Mouse (Mus musculus): Measurements from ENCODE around the gene Vps35l. TPM values are rescaled to one million over a fixed set of nuclear protein-coding genes. Genes with fewer than 3 reads are reported as not detected.

The Vps35l gene
- 95.4 and 106 TPM in 2 replicates for polyA plus RNA-seq (2011; ENCODE audit: insufficient read length, low read depth, missing spikeins)

- Histone ChIP-seq H3K27ac (ENCODE audit: insufficient read depth, low read length) (peak within 1 kb of the TSS; percentile 63; the same call in 1 of the 2 replicates), H3K4me3 (ENCODE audit: insufficient read depth, low read length) (peak within 1 kb of the TSS; percentile 97), H3K4me1 (ENCODE audit: control insufficient read depth, insufficient read depth, low read length) (no peaks in the 10 kb centered on the region; the same call in 1 of the 2 replicates)
- no peak for TF ChIP-seq POLR2A (IDR thresholded peaks at IDR 0.05; ENCODE audit: low read depth, low read length)
- peak; percentile 81; the same call in 1 of the 2 replicates for TF ChIP-seq CTCF (IDR thresholded peaks at IDR 0.05; ENCODE audit: borderline replicate concordance, insufficient read depth, low read length)
These were observed at the start of gene Vps35l for GRCm38 (mm10) chr7:118739975-118740531. Gene Vps35l, plus strand, starts transcription at chr7:118740226.

GRCm38 (mm10) chr7:118691287-118691686 is 48.7 kb upstream of the Vps35l start:
- Histone ChIP-seq H3K4me3 (ENCODE audit: insufficient read depth, low read length) (no peak overlapping the region), H3K4me1 (ENCODE audit: control insufficient read depth, insufficient read depth, low read length) (no peaks in the 10 kb centered on the region), H3K27ac (ENCODE audit: insufficient read depth, low read length) (no peak overlapping the region)
- TF ChIP-seq CTCF (IDR thresholded peaks at IDR 0.05; ENCODE audit: borderline replicate concordance, insufficient read depth, low read length) (no peak), POLR2A (IDR thresholded peaks at IDR 0.05; ENCODE audit: low read depth, low read length) (no peak)

GRCm38 (mm10) chr7:118696146-118696545 is 43.9 kb upstream of the Vps35l start:
- TF ChIP-seq CTCF (IDR thresholded peaks at IDR 0.05; ENCODE audit: borderline replicate concordance, insufficient read depth, low read length) (no peak), POLR2A (IDR thresholded peaks at IDR 0.05; ENCODE audit: low read depth, low read length) (no peak)
- H3K27ac ChIP-seq (ENCODE audit: insufficient read depth, low read length) = no peak overlapping the region

DNA sequence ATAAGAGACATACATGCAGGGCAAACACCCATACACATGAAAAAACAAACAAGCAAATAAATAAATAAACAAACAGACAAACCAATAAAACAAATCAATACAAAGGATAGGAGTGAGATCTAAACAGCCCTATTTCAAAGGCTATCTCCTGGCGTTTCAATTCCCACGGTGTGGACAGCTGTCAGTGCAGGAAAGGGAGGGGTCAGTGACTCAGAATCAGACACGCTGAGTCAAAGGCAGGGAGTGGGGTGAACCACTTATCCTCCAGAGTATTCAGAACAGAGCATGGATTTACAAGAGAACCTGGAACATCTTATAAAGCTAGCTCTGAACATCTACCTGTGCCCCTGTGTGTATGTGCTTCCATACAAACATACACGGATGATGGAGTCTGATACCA is 42.9 kb upstream of the Vps35l start:
- Histone ChIP-seq H3K4me3 (ENCODE audit: insufficient read depth, low read length) (no peak overlapping the region), H3K27ac (ENCODE audit: insufficient read depth, low read length) (no peak overlapping the region), H3K4me1 (ENCODE audit: control insufficient read depth, insufficient read depth, low read length) (0 out of 2 replicates have a peak, but pooled peaks cover 3% of the 10 kb centered on the region)
- TF ChIP-seq POLR2A (IDR thresholded peaks at IDR 0.05; ENCODE audit: low read depth, low read length) = no peak
- TF ChIP-seq CTCF (IDR thresholded peaks at IDR 0.05; ENCODE audit: borderline replicate concordance, insufficient read depth, low read length) = no peak

More at GRCm38 (mm10) chr7:118696146-118696545, 43.9 kb upstream of the Vps35l start:
- Histone ChIP-seq H3K4me3 (ENCODE audit: insufficient read depth, low read length) (no peak overlapping the region), H3K4me1 (ENCODE audit: control insufficient read depth, insufficient read depth, low read length) (0 out of 2 replicates have a peak, but pooled peaks cover 3% of the 10 kb centered on the region)

- H3K4me3 ChIP-seq (ENCODE audit: insufficient read depth, low read length) = no peak overlapping the region
- TF ChIP-seq CTCF (IDR thresholded peaks at IDR 0.05; ENCODE audit: borderline replicate concordance, insufficient read depth, low read length) (no peak), POLR2A (IDR thresholded peaks at IDR 0.05; ENCODE audit: low read depth, low read length) (no peak)
- H3K27ac ChIP-seq (ENCODE audit: insufficient read depth, low read length) = no peak overlapping the region
- peaks cover 4% of the 10 kb centered on the region for H3K4me1 ChIP-seq (ENCODE audit: control insufficient read depth, insufficient read depth, low read length)
These were observed 41.1 kb upstream of the Vps35l start for GRCm38 (mm10) chr7:118698882-118699281.

GRCm38 (mm10) chr7:118703144-118703561 is 36.9 kb upstream of the Vps35l start:
- H3K27ac ChIP-seq (ENCODE audit: insufficient read depth, low read length) = no peak overlapping the region
- H3K4me1 ChIP-seq (ENCODE audit: control insufficient read depth, insufficient read depth, low read length) = peaks cover 8% of the 10 kb centered on the region
- no peak overlapping the region for H3K4me3 ChIP-seq (ENCODE audit: insufficient read depth, low read length)
- TF ChIP-seq CTCF (IDR thresholded peaks at IDR 0.05; ENCODE audit: borderline replicate concordance, insufficient read depth, low read length) = no peak
- TF ChIP-seq POLR2A (IDR thresholded peaks at IDR 0.05; ENCODE audit: low read depth, low read length) = no peak

DNA sequence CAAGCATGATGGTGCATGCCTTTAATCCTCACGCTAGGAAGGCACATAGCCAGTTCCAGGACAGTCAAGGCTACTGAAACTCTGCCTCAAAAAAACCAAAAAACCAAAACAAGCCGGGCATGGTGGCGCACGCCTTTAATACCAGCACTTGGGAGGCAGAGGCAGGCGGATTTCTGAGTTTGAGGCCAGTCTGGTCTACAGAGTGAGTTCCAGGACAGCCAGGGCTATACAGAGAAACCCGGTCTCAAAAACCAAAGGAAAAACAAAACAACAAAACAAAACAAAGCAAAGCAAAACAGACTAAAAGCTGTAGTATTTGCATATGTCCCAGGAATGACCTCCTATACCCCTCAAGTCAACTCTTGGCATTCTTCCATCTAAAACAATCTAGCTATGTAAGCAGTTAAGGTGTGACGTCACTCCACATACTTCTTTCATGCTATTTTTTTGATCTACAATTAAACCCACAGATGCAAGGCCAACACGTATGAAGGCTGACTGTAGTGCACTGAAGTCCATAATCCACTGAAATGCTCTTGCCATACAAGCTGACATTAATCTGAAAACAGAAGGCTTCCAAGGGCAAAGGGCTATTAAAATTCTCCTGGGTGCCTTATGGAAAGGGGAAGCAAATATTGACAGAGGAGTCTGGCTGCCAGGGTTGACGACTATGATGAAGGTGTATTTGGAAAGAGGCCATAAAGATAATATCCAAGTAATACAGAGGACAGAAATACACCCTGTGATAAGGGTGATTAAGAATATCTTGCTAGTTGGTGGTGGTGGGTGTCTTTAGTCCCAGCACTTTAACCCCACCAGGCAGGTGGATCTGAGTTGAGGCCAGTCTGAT is 35.8 kb upstream of the Vps35l start:
- TF ChIP-seq CTCF (IDR thresholded peaks at IDR 0.05; ENCODE audit: borderline replicate concordance, insufficient read depth, low read length) = no peak
- TF ChIP-seq POLR2A (IDR thresholded peaks at IDR 0.05; ENCODE audit: low read depth, low read length) = no peak
- Histone ChIP-seq H3K4me1 (ENCODE audit: control insufficient read depth, insufficient read depth, low read length) (peaks cover 8% of the 10 kb centered on the region), H3K27ac (ENCODE audit: insufficient read depth, low read length) (no peak overlapping the region), H3K4me3 (ENCODE audit: insufficient read depth, low read length) (peak overlapping the region; percentile 61; the same call in 1 of the 2 replicates)

DNA sequence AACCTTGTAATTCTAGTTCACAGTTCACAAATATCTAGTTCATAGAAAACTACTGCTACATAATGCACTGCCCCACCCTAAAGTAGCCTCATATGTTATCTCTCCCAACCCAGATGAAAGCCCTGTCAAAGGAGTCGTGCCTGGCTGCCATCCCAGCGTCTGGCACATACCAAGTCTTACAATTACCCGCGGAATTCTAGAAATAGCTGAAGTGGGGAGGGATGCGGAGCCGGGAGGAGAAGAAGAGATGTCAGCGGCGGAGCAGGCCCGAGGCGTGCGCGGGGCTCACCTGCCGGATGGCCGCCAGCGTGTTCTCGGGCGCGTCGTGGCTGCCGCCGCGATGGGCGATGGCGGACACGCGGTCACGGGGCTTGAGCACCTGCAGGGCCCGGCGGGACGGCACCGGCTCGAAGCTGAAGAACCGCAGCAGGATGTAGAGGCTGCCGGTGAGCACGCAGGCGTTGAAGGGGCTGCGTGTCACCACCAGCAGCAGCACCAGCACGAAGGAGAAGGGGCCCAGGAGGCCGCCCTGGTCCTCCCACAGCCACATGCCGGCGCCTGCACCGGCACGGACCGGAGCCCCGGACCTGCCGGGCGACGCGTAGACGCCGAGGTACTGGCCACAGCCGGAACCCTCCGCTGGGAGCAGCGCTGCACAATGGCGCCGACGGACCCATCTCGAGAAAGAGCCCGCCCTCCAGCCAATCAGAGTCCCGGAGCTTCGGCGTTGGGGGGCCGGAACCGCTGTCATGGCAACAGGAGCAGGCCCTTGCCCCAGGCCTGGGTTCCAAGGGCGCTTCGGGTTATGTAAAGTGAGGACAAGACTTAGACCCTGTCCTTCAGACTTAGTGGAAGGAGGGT is 34.7 kb upstream of the Vps35l start, which contains the start of gene Gde1:
Gde1 (minus strand) TSS at position 678 of the 861 bp plus-strand sequence.
- H3K27ac ChIP-seq (ENCODE audit: insufficient read depth, low read length) = no peak within 1 kb of the TSS
- peaks cover 8% of the 10 kb centered on the region for H3K4me1 ChIP-seq (ENCODE audit: control insufficient read depth, insufficient read depth, low read length)
- TF ChIP-seq CTCF (IDR thresholded peaks at IDR 0.05; ENCODE audit: borderline replicate concordance, insufficient read depth, low read length) (no peak), POLR2A (IDR thresholded peaks at IDR 0.05; ENCODE audit: low read depth, low read length) (peak; percentile 67)
- H3K4me3 ChIP-seq (ENCODE audit: insufficient read depth, low read length) = peak within 1 kb of the TSS; percentile 61

DNA sequence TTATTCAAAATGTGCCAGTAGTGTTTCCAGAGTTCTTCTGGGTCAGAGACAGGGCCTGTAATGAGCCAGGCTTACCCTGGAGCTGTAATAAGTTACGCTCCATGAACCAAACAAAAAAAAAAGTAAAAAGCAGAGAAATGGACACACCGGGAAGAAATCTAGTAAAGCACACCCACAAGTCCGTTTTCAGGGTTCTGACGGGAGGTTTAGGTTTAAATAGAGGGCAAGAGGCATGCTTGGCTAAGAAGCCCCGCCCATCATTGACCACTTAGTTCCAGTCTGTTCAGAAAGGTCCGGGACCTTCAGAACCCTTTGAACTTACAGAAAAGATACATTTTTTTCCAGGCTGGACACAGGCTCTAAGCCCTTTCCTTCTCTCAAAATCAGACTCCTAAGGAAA is 34.0 kb upstream of the Vps35l start:
- Histone ChIP-seq H3K4me1 (ENCODE audit: control insufficient read depth, insufficient read depth, low read length) (peaks cover 8% of the 10 kb centered on the region), H3K4me3 (ENCODE audit: insufficient read depth, low read length) (no peak overlapping the region), H3K27ac (ENCODE audit: insufficient read depth, low read length) (no peak overlapping the region)
- no peak for TF ChIP-seq CTCF (IDR thresholded peaks at IDR 0.05; ENCODE audit: borderline replicate concordance, insufficient read depth, low read length)
- no peak for TF ChIP-seq POLR2A (IDR thresholded peaks at IDR 0.05; ENCODE audit: low read depth, low read length)

Data from embryonic fibroblast, embryonic 13.5 days (primary cell).